Mouse (Mus musculus): ENCODE data around the gene Ptgdr. TPM values are rescaled to one million over a fixed set of nuclear protein-coding genes. Genes with fewer than 3 reads are reported as not detected.
"Not testable (repeated sequence)": the region's sequence is repeated elsewhere in the genome, so short reads cannot be mapped to it uniquely, and the experiment has no call there.

Gene Ptgdr
- polyA plus RNA-seq, 1 experiment from 2014 or later, result 0.93 TPM

DNA sequence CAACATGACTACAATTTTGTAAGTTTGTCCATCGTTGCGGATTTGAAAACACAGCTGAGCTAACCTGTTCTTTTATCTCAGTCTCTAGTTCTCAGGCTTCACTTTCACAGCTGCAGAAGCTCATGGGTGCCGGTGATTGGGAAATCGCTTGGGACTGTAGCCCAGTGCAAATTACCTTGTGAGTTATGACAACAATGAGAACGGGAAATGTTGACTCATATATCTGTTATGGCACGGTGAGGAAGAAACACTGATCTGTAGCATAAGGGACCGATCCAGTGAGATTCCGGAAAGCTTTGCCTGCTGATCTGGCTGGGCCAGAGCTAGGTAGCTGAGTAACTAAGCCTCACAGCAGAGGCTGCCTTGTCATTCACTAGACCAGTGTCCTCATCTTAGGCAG is 6.5 kb upstream of the Ptgdr start:
- TF ChIP-seq CTCF (IDR thresholded peaks at IDR 0.05; ENCODE audit: low read depth), result no peak

GRCm38 (mm10) chr14:44863086-44863485 is 3.9 kb upstream of the Ptgdr start:
- Histone ChIP-seq H3K27ac (ENCODE audit: low read depth, low read length) (no peak overlapping the region), H3K36me3 (ENCODE audit: control insufficient read depth, insufficient read depth) (no peaks in the 10 kb centered on the region), H3K27me3 (replicated peaks; ENCODE audit: control insufficient read depth, insufficient read depth, low read length) (peaks cover 9% of the 10 kb centered on the region), H3K9me3 (ENCODE audit: control insufficient read depth) (no peaks in the 10 kb centered on the region), H3K4me2 (replicated peaks; ENCODE audit: low read depth) (no peak overlapping the region), H3K4me1 (replicated peaks; ENCODE audit: control insufficient read depth, insufficient read depth, low read length) (no peaks in the 10 kb centered on the region; the same call in 1 of the 2 replicates), H3K9ac (ENCODE audit: low read depth, low read length) (no peak overlapping the region), H3K4me3 (ENCODE audit: low read depth, low read length) (no peak overlapping the region)
- no peak for TF ChIP-seq CTCF (IDR thresholded peaks at IDR 0.05; ENCODE audit: low read depth)
- no peak for ATAC-seq
- WGBS, result 47% methylated on average over 4 of the region's 4 CpGs

More for the DNA sequence above, 6.5 kb upstream of the Ptgdr start:
- H3K9ac ChIP-seq (ENCODE audit: low read depth, low read length), result no peak overlapping the region
- no peak for ATAC-seq
- H3K4me2 ChIP-seq (replicated peaks; ENCODE audit: low read depth), result no peak overlapping the region
- no peaks in the 10 kb centered on the region for H3K27me3 ChIP-seq (replicated peaks; ENCODE audit: control insufficient read depth, insufficient read depth, low read length)
- no peak overlapping the region for H3K27ac ChIP-seq (ENCODE audit: low read depth, low read length)
- H3K36me3 ChIP-seq (ENCODE audit: control insufficient read depth, insufficient read depth), result no peaks in the 10 kb centered on the region
- no peaks in the 10 kb centered on the region for H3K4me1 ChIP-seq (replicated peaks; ENCODE audit: control insufficient read depth, insufficient read depth, low read length)
- H3K4me3 ChIP-seq (ENCODE audit: low read depth, low read length), result no peak overlapping the region
- H3K9me3 ChIP-seq (ENCODE audit: control insufficient read depth), result no peaks in the 10 kb centered on the region
- 57% methylated on average over 8 of the region's 8 CpGs for WGBS

GRCm38 (mm10) chr14:44861161-44861560 is 2.0 kb upstream of the Ptgdr start:
- no peak for ATAC-seq
- H3K36me3 ChIP-seq (ENCODE audit: control insufficient read depth, insufficient read depth), result no peaks in the 10 kb centered on the region
- H3K4me3 ChIP-seq (ENCODE audit: low read depth, low read length), result no peak overlapping the region
- TF ChIP-seq CTCF (IDR thresholded peaks at IDR 0.05; ENCODE audit: low read depth), result no peak
- no peak overlapping the region for H3K4me2 ChIP-seq (replicated peaks; ENCODE audit: low read depth)
- no peaks in the 10 kb centered on the region for H3K9me3 ChIP-seq (ENCODE audit: control insufficient read depth)
- peaks cover 15% of the 10 kb centered on the region for H3K27me3 ChIP-seq (replicated peaks; ENCODE audit: control insufficient read depth, insufficient read depth, low read length)
- 55% methylated on average over 3 of the region's 3 CpGs for WGBS
- H3K9ac ChIP-seq (ENCODE audit: low read depth, low read length), result no peak overlapping the region
- no peaks in the 10 kb centered on the region; the same call in 1 of the 2 replicates for H3K4me1 ChIP-seq (replicated peaks; ENCODE audit: control insufficient read depth, insufficient read depth, low read length)
- H3K27ac ChIP-seq (ENCODE audit: low read depth, low read length), result no peak overlapping the region

DNA sequence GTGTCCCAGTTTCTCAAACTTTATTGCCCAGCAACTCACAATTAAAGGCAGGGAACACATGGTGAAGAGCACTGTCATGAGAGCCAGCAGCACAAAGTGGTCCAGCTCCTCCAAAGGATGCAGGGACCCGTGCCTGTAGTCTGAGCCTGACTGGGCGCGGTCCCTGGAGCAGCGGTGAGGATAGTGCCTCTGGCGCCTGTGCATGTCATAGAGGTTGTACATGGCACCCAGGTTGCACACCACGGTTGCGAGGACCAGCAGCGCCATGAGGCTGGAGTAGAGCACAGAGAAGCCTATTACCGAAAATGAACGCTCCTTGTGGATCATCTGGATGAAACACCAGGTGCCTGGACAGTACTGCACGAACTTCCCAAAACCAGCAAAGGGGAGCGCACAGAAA is 803 bp downstream of the Ptgdr start:
- H3K4me3 ChIP-seq (ENCODE audit: low read depth, low read length), result peak overlapping the region; percentile 33
- 9% methylated on average over 12 of the region's 12 CpGs for WGBS

GRCm38 (mm10) chr14:44850637-44851036 is 8.5 kb downstream of the Ptgdr start:
- H3K9me3 ChIP-seq (ENCODE audit: control insufficient read depth), result not testable (repeated sequence)
- peak; percentile 69 for TF ChIP-seq CTCF (IDR thresholded peaks at IDR 0.05; ENCODE audit: low read depth)
- 9% methylated on average over 3 of the region's 3 CpGs for WGBS

More for the DNA sequence above, 803 bp downstream of the Ptgdr start:
- no peak for ATAC-seq
- no peak for TF ChIP-seq CTCF (IDR thresholded peaks at IDR 0.05; ENCODE audit: low read depth)
- Histone ChIP-seq H3K27ac (ENCODE audit: low read depth, low read length) (no peak overlapping the region), H3K9me3 (ENCODE audit: control insufficient read depth) (no peaks in the 10 kb centered on the region), H3K4me2 (replicated peaks; ENCODE audit: low read depth) (peak overlapping the region; percentile 62), H3K27me3 (replicated peaks; ENCODE audit: control insufficient read depth, insufficient read depth, low read length) (peaks cover 15% of the 10 kb centered on the region), H3K9ac (ENCODE audit: low read depth, low read length) (no peak overlapping the region), H3K4me1 (replicated peaks; ENCODE audit: control insufficient read depth, insufficient read depth, low read length) (no peaks in the 10 kb centered on the region; the same call in 1 of the 2 replicates), H3K36me3 (ENCODE audit: control insufficient read depth, insufficient read depth) (no peaks in the 10 kb centered on the region)

DNA sequence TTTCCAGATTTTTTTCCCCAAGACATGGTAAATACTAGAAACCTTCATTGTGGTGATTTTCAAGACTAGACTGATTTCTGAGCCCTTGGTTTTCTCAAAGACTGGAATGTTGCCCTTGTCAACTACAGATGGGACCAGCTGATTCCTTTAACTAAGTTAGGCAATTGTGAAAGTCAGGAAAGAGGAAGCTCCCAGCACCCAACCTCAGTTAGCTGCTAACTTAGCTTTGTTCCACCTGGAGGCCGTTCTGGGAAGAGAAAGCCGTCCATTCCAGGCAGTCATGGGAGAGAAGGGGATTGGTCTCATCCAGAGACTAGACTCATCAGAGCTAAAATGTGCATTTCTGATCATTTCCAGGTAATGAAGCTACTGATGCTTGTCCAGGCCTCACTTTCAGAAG is 11.4 kb downstream of the Ptgdr start:
- H3K27me3 ChIP-seq (replicated peaks; ENCODE audit: control insufficient read depth, insufficient read depth, low read length), result no peaks in the 10 kb centered on the region
- no peak overlapping the region for H3K9ac ChIP-seq (ENCODE audit: low read depth, low read length)
- TF ChIP-seq CTCF (IDR thresholded peaks at IDR 0.05; ENCODE audit: low read depth), result no peak
- no peaks in the 10 kb centered on the region for H3K36me3 ChIP-seq (ENCODE audit: control insufficient read depth, insufficient read depth)
- H3K4me3 ChIP-seq (ENCODE audit: low read depth, low read length), result no peak overlapping the region
- no peaks in the 10 kb centered on the region for H3K4me1 ChIP-seq (replicated peaks; ENCODE audit: control insufficient read depth, insufficient read depth, low read length)
- WGBS, result 79% methylated on average over 2 of the region's 2 CpGs
- ATAC-seq, result no peak
- no peaks in the 10 kb centered on the region for H3K9me3 ChIP-seq (ENCODE audit: control insufficient read depth)
- H3K27ac ChIP-seq (ENCODE audit: low read depth, low read length), result no peak overlapping the region
- no peak overlapping the region for H3K4me2 ChIP-seq (replicated peaks; ENCODE audit: low read depth)

More at GRCm38 (mm10) chr14:44850637-44851036, 8.5 kb downstream of the Ptgdr start:
- not testable (repeated sequence) for H3K4me2 ChIP-seq (replicated peaks; ENCODE audit: low read depth); H3K27ac ChIP-seq (ENCODE audit: low read depth, low read length); H3K4me3 ChIP-seq (ENCODE audit: low read depth, low read length); H3K36me3 ChIP-seq (ENCODE audit: control insufficient read depth, insufficient read depth); H3K4me1 ChIP-seq (replicated peaks; ENCODE audit: control insufficient read depth, insufficient read depth, low read length); H3K9ac ChIP-seq (ENCODE audit: low read depth, low read length); ATAC-seq; H3K27me3 ChIP-seq (replicated peaks; ENCODE audit: control insufficient read depth, insufficient read depth, low read length)
